Mouse (Mus musculus): ENCODE results near the gene Cnih3. TPM values are rescaled to one million over a fixed set of nuclear protein-coding genes. Genes with fewer than 3 reads are reported as not detected.

The Cnih3 gene
- polyA plus RNA-seq, 1 experiment from 2014 or later = not detected

DNA sequence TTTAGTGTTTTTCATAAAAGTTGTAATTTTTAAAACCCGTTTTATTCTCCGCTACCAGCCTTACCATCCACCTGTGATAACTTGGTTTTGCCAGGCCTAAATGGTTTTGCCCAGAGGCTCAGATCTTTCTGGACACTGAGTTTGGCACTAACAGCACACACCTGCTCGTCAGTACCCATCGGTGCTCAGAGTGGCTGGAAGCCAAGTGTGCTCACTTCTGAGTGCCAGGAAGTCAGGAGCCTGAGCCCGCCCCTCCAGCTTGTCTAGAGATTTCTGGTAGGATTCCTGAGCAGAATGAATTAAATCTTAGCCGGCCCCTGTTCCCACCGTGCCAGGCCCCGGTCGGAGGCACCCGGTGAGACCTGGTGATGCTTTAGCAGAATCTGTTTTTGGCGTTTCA, 54.9 kb downstream of the Cnih3 start:
- WGBS (ENCODE audit: missing documents) = 92% methylated on average over 11 of the region's 11 CpGs

GRCm38 (mm10) chr1:181408086-181408975, 55.9 kb downstream of the Cnih3 start:
- WGBS (ENCODE audit: missing documents) = 55% methylated on average over 18 of the region's 18 CpGs
- Histone ChIP-seq H3K79me2 (ENCODE audit: inconsistent target) (no peaks in the 10 kb centered on the region), H3K27ac (no peak overlapping the region), H3K4me3 (ENCODE audit: inconsistent target) (no peak overlapping the region), H3K36me3 (ENCODE audit: inconsistent target) (no peaks in the 10 kb centered on the region)

More for the DNA sequence above, 54.9 kb downstream of the Cnih3 start:
- Histone ChIP-seq H3K27ac (no peak overlapping the region), H3K4me3 (ENCODE audit: inconsistent target) (no peak overlapping the region), H3K36me3 (ENCODE audit: inconsistent target) (no peaks in the 10 kb centered on the region), H3K79me2 (ENCODE audit: inconsistent target) (no peaks in the 10 kb centered on the region)

- no peak overlapping the region for H3K4me3 ChIP-seq (ENCODE audit: inconsistent target)
- H3K27ac ChIP-seq = no peak overlapping the region
- no peaks in the 10 kb centered on the region for H3K36me3 ChIP-seq (ENCODE audit: inconsistent target)
- WGBS (ENCODE audit: missing documents) = 71% methylated on average over 8 of the region's 9 CpGs
- no peaks in the 10 kb centered on the region for H3K79me2 ChIP-seq (ENCODE audit: inconsistent target)
Measured at GRCm38 (mm10) chr1:181409693-181410092, 57.3 kb downstream of the Cnih3 start.

- WGBS (ENCODE audit: missing documents) = 79% methylated on average over 8 of the region's 8 CpGs
- H3K4me3 ChIP-seq (ENCODE audit: inconsistent target) = no peak overlapping the region
Measured at GRCm38 (mm10) chr1:181410647-181411254, 58.3 kb downstream of the Cnih3 start.

GRCm38 (mm10) chr1:181414985-181415384, 62.6 kb downstream of the Cnih3 start:
- Histone ChIP-seq H3K4me3 (ENCODE audit: inconsistent target) (no peak overlapping the region), H3K79me2 (ENCODE audit: inconsistent target) (no peaks in the 10 kb centered on the region), H3K36me3 (ENCODE audit: inconsistent target) (no peaks in the 10 kb centered on the region), H3K27ac (no peak overlapping the region)
- WGBS (ENCODE audit: missing documents) = 88% methylated on average over 2 of the region's 2 CpGs

More at GRCm38 (mm10) chr1:181410647-181411254, 58.3 kb downstream of the Cnih3 start:
- Histone ChIP-seq H3K27ac (no peak overlapping the region), H3K79me2 (ENCODE audit: inconsistent target) (no peaks in the 10 kb centered on the region), H3K36me3 (ENCODE audit: inconsistent target) (no peaks in the 10 kb centered on the region)

DNA sequence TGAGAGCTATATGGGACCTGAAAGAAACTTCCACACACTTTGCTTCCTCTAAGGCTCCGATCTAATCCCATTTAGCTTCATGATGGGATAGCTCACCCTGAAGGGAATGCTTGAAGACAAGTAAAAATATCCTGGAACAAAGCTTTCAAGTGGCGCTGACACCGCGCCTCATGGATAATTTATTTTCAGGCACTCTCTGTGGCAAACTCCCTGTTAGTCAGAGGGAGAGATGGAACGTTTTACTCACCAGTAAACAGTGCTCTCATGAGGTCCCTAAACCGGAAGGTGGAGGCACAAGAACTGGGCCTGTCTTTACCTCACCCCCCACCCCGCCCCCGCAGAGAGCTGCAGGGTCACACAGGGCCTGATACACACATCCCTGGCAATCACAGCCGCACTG, 64.4 kb downstream of the Cnih3 start:
- 89% methylated on average over 9 of the region's 9 CpGs for WGBS (ENCODE audit: missing documents)
- H3K4me3 ChIP-seq (ENCODE audit: inconsistent target) = no peak overlapping the region

GRCm38 (mm10) chr1:181417937-181418523, 65.6 kb downstream of the Cnih3 start:
- H3K36me3 ChIP-seq (ENCODE audit: inconsistent target) = no peaks in the 10 kb centered on the region
- no peak overlapping the region for H3K27ac ChIP-seq
- H3K79me2 ChIP-seq (ENCODE audit: inconsistent target) = no peaks in the 10 kb centered on the region
- WGBS (ENCODE audit: missing documents) = 90% methylated on average over 6 of the region's 6 CpGs
- no peak overlapping the region for H3K4me3 ChIP-seq (ENCODE audit: inconsistent target)

More for the DNA sequence above, 64.4 kb downstream of the Cnih3 start:
- Histone ChIP-seq H3K79me2 (ENCODE audit: inconsistent target) (no peaks in the 10 kb centered on the region), H3K27ac (no peak overlapping the region), H3K36me3 (ENCODE audit: inconsistent target) (no peaks in the 10 kb centered on the region)

- Histone ChIP-seq H3K36me3 (ENCODE audit: inconsistent target) (no peaks in the 10 kb centered on the region), H3K27ac (no peak overlapping the region), H3K79me2 (ENCODE audit: inconsistent target) (no peaks in the 10 kb centered on the region), H3K4me3 (ENCODE audit: inconsistent target) (no peak overlapping the region)
- WGBS (ENCODE audit: missing documents) = 73% methylated on average over 11 of the region's 11 CpGs
Measured at GRCm38 (mm10) chr1:181420080-181420536, 67.7 kb downstream of the Cnih3 start.

DNA sequence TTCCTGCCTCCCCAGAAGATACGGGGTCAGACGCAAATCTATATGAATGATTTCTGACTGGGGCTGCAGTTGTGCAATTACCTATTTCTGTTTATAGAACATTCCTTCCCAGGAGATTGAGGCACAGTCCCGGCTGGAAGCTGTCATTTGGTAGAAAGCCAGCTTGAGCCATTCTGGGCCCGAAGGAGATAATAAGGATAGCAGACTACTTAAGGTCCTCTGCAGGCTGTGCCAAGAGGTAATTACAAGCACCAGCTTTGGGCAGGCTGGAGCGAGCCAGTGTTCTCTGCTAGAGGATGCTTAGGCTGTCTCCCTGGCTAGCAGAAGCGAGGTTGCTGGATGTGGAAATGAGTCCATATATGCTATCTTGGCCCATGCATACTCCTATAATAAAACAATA, 70.4 kb downstream of the Cnih3 start:
- WGBS (ENCODE audit: missing documents) = 89% methylated on average over 6 of the region's 6 CpGs
- no peak overlapping the region for H3K27ac ChIP-seq
- H3K36me3 ChIP-seq (ENCODE audit: inconsistent target) = no peaks in the 10 kb centered on the region
- no peak overlapping the region for H3K4me3 ChIP-seq (ENCODE audit: inconsistent target)
- no peaks in the 10 kb centered on the region for H3K79me2 ChIP-seq (ENCODE audit: inconsistent target)

- Histone ChIP-seq H3K27ac (no peak overlapping the region), H3K4me3 (ENCODE audit: inconsistent target) (no peak overlapping the region), H3K79me2 (ENCODE audit: inconsistent target) (no peaks in the 10 kb centered on the region), H3K36me3 (ENCODE audit: inconsistent target) (no peaks in the 10 kb centered on the region)
- 90% methylated on average over 3 of the region's 3 CpGs for WGBS (ENCODE audit: missing documents)
Measured at GRCm38 (mm10) chr1:181424922-181425321, 72.5 kb downstream of the Cnih3 start.

- WGBS (ENCODE audit: missing documents) = 100% methylated on average over 2 of the region's 3 CpGs
- H3K4me3 ChIP-seq (ENCODE audit: inconsistent target) = no peak overlapping the region
Measured at GRCm38 (mm10) chr1:181425388-181425787, 73.0 kb downstream of the Cnih3 start.

GRCm38 (mm10) chr1:181426406-181426805, 74.0 kb downstream of the Cnih3 start:
- no peak overlapping the region for H3K4me3 ChIP-seq (ENCODE audit: inconsistent target)
- H3K79me2 ChIP-seq (ENCODE audit: inconsistent target) = no peaks in the 10 kb centered on the region
- 83% methylated on average over 5 of the region's 5 CpGs for WGBS (ENCODE audit: missing documents)
- no peaks in the 10 kb centered on the region for H3K36me3 ChIP-seq (ENCODE audit: inconsistent target)
- H3K27ac ChIP-seq = no peak overlapping the region

More at GRCm38 (mm10) chr1:181425388-181425787, 73.0 kb downstream of the Cnih3 start:
- no peak overlapping the region for H3K27ac ChIP-seq
- no peaks in the 10 kb centered on the region for H3K36me3 ChIP-seq (ENCODE audit: inconsistent target)
- H3K79me2 ChIP-seq (ENCODE audit: inconsistent target) = no peaks in the 10 kb centered on the region

- H3K79me2 ChIP-seq (ENCODE audit: inconsistent target) = no peaks in the 10 kb centered on the region
- no peak overlapping the region for H3K27ac ChIP-seq
- WGBS (ENCODE audit: missing documents) = 93% methylated on average over 5 of the region's 5 CpGs
- H3K4me3 ChIP-seq (ENCODE audit: inconsistent target) = no peak overlapping the region
- no peaks in the 10 kb centered on the region for H3K36me3 ChIP-seq (ENCODE audit: inconsistent target)
Measured at GRCm38 (mm10) chr1:181433263-181433662, 80.8 kb downstream of the Cnih3 start.

GRCm38 (mm10) chr1:181435414-181435813, 83.0 kb downstream of the Cnih3 start:
- Histone ChIP-seq H3K4me3 (ENCODE audit: inconsistent target) (no peak overlapping the region), H3K27ac (no peak overlapping the region), H3K36me3 (ENCODE audit: inconsistent target) (no peaks in the 10 kb centered on the region), H3K79me2 (ENCODE audit: inconsistent target) (no peaks in the 10 kb centered on the region)
- 91% methylated on average over 5 of the region's 5 CpGs for WGBS (ENCODE audit: missing documents)
